Mouse (Mus musculus): ENCODE measurements around the gene Mustn1. TPM values are rescaled to one million over a fixed set of nuclear protein-coding genes. Genes with fewer than 3 reads are reported as not detected.

The Mustn1 gene
- polyA plus RNA-seq, 1 experiment, result not detected

DNA sequence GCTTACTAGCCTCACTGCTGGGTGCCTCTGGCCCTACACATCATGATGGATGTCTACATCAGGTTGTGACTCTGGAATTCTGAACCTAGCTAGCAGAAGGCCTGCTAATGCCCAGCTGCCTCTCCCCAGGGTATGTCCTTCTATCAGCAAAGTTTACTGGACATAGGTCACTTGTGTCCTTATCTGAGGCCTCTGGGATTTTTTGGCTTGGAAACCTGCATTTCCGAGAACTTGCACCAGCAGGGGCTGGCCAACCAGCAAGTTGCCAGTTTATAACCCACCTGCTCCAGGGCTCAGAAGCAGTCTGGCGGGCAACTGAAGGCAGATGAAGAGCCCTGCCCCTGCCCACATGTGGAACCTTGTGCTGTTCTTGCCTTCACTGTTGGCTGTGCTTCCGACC, 7.2 kb downstream of the Mustn1 start, which contains the start of gene Itih4:
TSS of gene Itih4 (plus strand) at position 273 of the 400 bp plus-strand sequence.
- WGBS, result 92% methylated on average over 3 of the region's 3 CpGs
- TF ChIP-seq POLR2A (IDR thresholded peaks at IDR 0.05; ENCODE audit: insufficient read depth, low read depth, low read length), result no peak
- TF ChIP-seq CTCF (IDR thresholded peaks at IDR 0.05; ENCODE audit: insufficient read depth, low read depth, low read length), result no peak
- H3K4me3 ChIP-seq (ENCODE audit: insufficient read depth, low read depth, low read length), result no peak within 1 kb of the TSS

DNA sequence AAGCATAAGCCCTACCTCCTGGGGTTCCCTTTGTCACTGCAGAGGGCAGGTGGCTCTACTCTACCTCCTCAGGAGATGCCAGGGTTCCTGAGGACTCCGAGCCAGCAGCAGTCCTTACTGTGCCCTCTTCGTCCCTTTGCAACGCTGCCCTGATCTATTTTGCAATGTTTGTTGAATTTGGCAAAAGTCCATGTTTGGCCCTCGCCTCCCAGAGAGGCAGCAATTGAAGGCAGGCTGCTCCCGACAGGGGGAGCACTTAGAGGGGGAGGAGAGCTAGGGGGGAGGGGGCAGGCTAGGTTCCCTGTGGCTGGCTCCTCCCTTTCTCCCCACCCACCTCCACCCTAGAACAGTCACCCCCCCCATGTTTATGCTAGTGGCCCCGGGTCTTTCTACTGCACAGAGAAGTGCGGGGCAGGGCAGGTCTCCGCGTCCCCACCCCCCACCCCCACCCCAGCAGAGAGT, 9.3 kb downstream of the Mustn1 start:
- Histone ChIP-seq H3K27ac (ENCODE audit: insufficient read depth, low read depth, low read length) (no peak overlapping the region), H3K4me3 (ENCODE audit: insufficient read depth, low read depth, low read length) (no peak overlapping the region), H3K4me1 (ENCODE audit: control insufficient read depth, insufficient read depth, low read length) (peaks cover 8% of the 10 kb centered on the region)
- TF ChIP-seq CTCF (IDR thresholded peaks at IDR 0.05; ENCODE audit: insufficient read depth, low read depth, low read length), result no peak
- no peak for TF ChIP-seq POLR2A (IDR thresholded peaks at IDR 0.05; ENCODE audit: insufficient read depth, low read depth, low read length)
- 10% methylated on average over 8 of the region's 9 CpGs for WGBS

More for the DNA sequence above, 7.2 kb downstream of the Mustn1 start, which contains the start of gene Itih4:
- H3K4me1 ChIP-seq (ENCODE audit: control insufficient read depth, insufficient read depth, low read length), result peaks cover 14% of the 10 kb centered on the region
- no peak within 1 kb of the TSS for H3K27ac ChIP-seq (ENCODE audit: insufficient read depth, low read depth, low read length)

DNA sequence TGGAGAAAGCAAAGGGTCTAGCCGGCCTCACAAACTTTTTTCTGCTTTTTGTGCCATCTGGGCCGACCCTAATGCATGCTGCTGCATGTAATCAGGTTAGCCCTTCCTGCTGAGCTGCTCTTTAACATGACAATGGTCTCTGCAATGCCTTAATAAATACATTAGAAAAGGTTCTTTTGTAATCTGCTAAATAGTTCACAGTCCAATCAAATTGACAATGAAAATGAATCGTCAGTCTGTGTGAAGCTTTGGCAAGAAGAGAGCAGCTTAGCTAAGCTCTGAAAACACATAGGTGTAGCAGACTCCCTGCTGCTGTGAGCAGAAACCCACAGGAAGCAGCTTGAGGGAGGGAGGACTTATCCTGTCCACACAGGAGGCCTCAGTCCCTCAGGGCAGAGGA, 21.0 kb downstream of the Mustn1 start:
- H3K4me1 ChIP-seq (ENCODE audit: control insufficient read depth, insufficient read depth, low read length), result no peaks in the 10 kb centered on the region; the same call in 1 of the 2 replicates
- WGBS, result 27% methylated on average over 3 of the region's 3 CpGs
- no peak for TF ChIP-seq CTCF (IDR thresholded peaks at IDR 0.05; ENCODE audit: insufficient read depth, low read depth, low read length)
- no peak for TF ChIP-seq POLR2A (IDR thresholded peaks at IDR 0.05; ENCODE audit: insufficient read depth, low read depth, low read length)
- no peak overlapping the region for H3K27ac ChIP-seq (ENCODE audit: insufficient read depth, low read depth, low read length)
- H3K4me3 ChIP-seq (ENCODE audit: insufficient read depth, low read depth, low read length), result no peak overlapping the region

DNA sequence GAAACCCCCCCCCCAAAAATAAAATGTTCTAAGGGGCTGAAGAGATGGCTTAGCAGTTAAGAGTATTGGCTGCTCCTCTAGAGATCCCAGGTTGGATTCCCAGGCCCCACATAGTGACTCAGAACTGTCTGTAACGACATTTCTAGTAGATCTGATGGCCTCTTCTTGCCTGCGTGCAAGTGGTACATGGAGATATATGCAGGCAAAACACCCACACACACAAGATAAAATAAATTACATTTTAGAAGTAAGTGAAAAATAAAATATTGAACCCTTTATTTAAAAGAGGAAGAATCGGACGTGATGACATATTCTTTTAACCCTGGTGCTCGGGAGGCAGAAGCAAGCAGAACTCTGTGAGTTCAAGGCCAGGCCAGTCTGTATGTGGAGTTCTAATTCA, 23.6 kb downstream of the Mustn1 start:
- WGBS, result 87% methylated on average over 5 of the region's 5 CpGs
- no peak for TF ChIP-seq CTCF (IDR thresholded peaks at IDR 0.05; ENCODE audit: insufficient read depth, low read depth, low read length)
- no peak for TF ChIP-seq POLR2A (IDR thresholded peaks at IDR 0.05; ENCODE audit: insufficient read depth, low read depth, low read length)
- no peak overlapping the region for H3K4me3 ChIP-seq (ENCODE audit: insufficient read depth, low read depth, low read length)
- H3K4me1 ChIP-seq (ENCODE audit: control insufficient read depth, insufficient read depth, low read length), result no peaks in the 10 kb centered on the region; the same call in 1 of the 2 replicates
- no peak overlapping the region for H3K27ac ChIP-seq (ENCODE audit: insufficient read depth, low read depth, low read length)

DNA sequence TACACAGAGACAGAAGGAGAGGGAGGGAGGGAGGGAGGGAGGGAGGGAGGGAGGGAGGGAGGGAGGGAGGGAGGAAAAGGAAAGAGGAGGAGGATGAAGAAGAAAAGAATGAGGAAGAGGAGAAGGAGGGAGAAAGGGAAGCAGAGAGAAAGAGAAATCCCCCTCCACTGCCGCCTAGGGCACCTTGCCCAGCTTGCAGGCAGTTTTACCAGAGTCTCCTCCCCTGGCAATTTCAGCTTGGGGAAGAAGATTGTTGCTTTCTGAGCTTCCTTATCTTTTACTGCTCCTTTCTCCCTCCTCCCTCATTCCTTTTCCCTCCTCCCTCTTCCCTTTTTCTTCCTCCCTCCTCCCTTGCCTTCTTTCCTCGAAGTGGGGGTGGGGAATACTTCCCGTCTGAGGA, 24.0 kb downstream of the Mustn1 start:
- TF ChIP-seq POLR2A (IDR thresholded peaks at IDR 0.05; ENCODE audit: insufficient read depth, low read depth, low read length) (no peak), CTCF (IDR thresholded peaks at IDR 0.05; ENCODE audit: insufficient read depth, low read depth, low read length) (no peak)
- Histone ChIP-seq H3K4me1 (ENCODE audit: control insufficient read depth, insufficient read depth, low read length) (no peaks in the 10 kb centered on the region; the same call in 1 of the 2 replicates), H3K4me3 (ENCODE audit: insufficient read depth, low read depth, low read length) (no peak overlapping the region), H3K27ac (ENCODE audit: insufficient read depth, low read depth, low read length) (no peak overlapping the region)
- WGBS, result 69% methylated on average over 3 of the region's 3 CpGs

DNA sequence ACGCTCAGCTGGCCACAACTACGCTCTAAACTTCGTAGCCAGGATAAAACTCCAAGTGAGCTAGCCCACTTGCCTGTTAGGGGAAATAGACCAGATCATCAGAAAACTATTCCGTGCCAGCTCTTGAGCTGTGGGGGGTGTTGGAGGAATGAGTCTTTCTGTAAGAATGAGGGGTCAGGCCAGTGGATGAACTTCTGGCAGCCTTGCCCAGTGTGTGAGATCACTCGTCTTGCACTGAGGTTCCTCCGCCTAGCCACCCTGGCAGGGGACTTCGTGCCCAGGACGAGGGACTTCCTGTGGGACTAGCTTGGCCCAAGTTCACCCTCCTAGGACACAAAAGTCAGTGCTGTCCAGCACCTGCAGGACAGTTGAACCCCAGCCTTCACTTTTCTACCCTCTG, 25.3 kb downstream of the Mustn1 start:
- H3K27ac ChIP-seq (ENCODE audit: insufficient read depth, low read depth, low read length), result no peak overlapping the region

DNA sequence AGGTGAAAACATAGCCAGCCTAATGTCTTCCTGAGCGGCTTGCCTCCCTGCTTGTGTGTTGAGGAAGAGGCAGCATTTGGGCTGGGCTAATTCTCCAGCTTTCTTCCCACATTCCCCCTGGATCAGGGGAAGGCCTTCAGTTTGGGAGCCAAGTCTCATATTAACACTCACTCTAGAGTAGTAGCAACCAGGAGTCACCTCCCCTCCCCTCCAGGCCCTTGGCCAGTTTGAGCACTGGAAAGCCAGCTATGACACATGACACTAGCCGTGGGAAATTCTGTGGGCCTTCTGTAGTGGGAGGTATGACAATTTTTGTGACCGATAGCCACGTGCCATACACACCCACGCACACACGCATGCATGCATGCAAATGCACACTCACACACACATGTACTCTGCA, 27.0 kb downstream of the Mustn1 start:
- Histone ChIP-seq H3K4me3 (ENCODE audit: insufficient read depth, low read depth, low read length) (no peak overlapping the region), H3K4me1 (ENCODE audit: control insufficient read depth, insufficient read depth, low read length) (no peaks in the 10 kb centered on the region; the same call in 1 of the 2 replicates), H3K27ac (ENCODE audit: insufficient read depth, low read depth, low read length) (no peak overlapping the region)
- no peak for TF ChIP-seq POLR2A (IDR thresholded peaks at IDR 0.05; ENCODE audit: insufficient read depth, low read depth, low read length)
- no peak for TF ChIP-seq CTCF (IDR thresholded peaks at IDR 0.05; ENCODE audit: insufficient read depth, low read depth, low read length)
- WGBS, result 88% methylated on average over 6 of the region's 6 CpGs

More for the DNA sequence above, 25.3 kb downstream of the Mustn1 start:
- Histone ChIP-seq H3K4me1 (ENCODE audit: control insufficient read depth, insufficient read depth, low read length) (no peaks in the 10 kb centered on the region; the same call in 1 of the 2 replicates), H3K4me3 (ENCODE audit: insufficient read depth, low read depth, low read length) (no peak overlapping the region)
- WGBS, result 78% methylated on average over 8 of the region's 8 CpGs
- TF ChIP-seq CTCF (IDR thresholded peaks at IDR 0.05; ENCODE audit: insufficient read depth, low read depth, low read length), result no peak
- no peak for TF ChIP-seq POLR2A (IDR thresholded peaks at IDR 0.05; ENCODE audit: insufficient read depth, low read depth, low read length)

DNA sequence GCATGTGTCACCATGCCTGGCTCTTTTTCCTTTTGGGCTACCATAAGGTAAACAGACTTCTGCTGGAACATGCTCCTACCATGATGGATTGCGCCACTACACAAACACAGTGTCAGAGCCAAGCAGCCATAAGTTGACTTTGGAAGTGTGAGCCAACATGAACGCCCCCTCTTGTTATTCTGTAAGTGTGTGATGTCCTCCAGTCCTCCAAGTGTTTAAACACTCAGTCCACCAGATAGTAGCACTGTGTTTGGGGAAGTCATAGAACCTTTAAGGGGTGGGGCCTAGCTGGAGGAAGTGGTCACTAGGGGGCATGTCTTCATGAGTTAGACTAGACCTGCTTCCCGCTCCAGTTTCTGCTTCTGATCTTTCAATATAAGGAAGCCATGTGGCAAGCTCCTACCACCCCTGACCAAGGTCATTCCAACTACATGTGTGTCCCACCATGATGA, 28.8 kb downstream of the Mustn1 start:
- WGBS, result 91% methylated on average over 3 of the region's 3 CpGs
- no peak overlapping the region for H3K4me3 ChIP-seq (ENCODE audit: insufficient read depth, low read depth, low read length)
- H3K27ac ChIP-seq (ENCODE audit: insufficient read depth, low read depth, low read length), result no peak overlapping the region
- no peak for TF ChIP-seq POLR2A (IDR thresholded peaks at IDR 0.05; ENCODE audit: insufficient read depth, low read depth, low read length)
- TF ChIP-seq CTCF (IDR thresholded peaks at IDR 0.05; ENCODE audit: insufficient read depth, low read depth, low read length), result no peak
- no peaks in the 10 kb centered on the region; the same call in 1 of the 2 replicates for H3K4me1 ChIP-seq (ENCODE audit: control insufficient read depth, insufficient read depth, low read length)

DNA sequence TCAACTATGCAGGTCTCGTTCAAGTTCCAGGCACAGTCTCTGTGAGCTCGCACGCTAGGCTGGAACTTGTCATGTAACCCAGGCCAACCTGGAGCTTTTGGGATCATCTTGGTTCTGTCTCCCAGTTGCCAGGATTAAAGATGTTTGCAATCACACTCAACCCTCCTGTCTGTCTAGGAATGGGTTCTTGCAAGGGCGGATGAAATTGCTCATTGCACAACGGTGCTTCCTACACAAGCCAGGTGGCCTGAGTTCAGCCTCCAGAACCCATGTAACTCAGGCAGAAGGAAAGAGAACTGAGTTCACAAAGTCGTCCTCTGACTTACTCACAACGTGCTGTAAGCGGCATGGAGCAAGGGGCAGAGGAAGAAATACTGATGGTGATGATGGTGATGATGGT, 32.1 kb downstream of the Mustn1 start:
- Histone ChIP-seq H3K27ac (ENCODE audit: insufficient read depth, low read depth, low read length) (no peak overlapping the region), H3K4me3 (ENCODE audit: insufficient read depth, low read depth, low read length) (no peak overlapping the region), H3K4me1 (ENCODE audit: control insufficient read depth, insufficient read depth, low read length) (no peaks in the 10 kb centered on the region)
- WGBS, result 92% methylated on average over 8 of the region's 8 CpGs
- TF ChIP-seq POLR2A (IDR thresholded peaks at IDR 0.05; ENCODE audit: insufficient read depth, low read depth, low read length), result no peak

DNA sequence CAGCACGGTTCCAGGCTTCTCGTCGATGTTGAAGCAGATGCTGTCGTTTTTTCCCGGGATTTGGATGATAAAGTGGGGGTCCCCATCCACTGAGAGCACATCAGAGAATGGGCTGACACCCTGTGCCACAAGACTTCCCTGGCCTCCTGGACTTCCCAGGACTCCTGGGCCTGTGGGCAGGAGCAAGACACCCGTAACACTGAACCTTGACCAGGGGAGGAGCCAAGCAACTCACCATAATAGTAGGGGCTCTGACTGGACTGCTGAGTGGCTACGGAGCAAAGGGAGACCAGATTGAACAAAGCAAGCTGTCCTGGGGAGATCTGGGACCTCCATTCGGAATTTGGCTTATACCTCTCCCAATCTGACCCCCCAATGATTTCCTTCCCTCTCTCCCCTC, 33.6 kb downstream of the Mustn1 start:
- 88% methylated on average over 8 of the region's 8 CpGs for WGBS
- H3K4me3 ChIP-seq (ENCODE audit: insufficient read depth, low read depth, low read length), result no peak overlapping the region
- H3K27ac ChIP-seq (ENCODE audit: insufficient read depth, low read depth, low read length), result no peak overlapping the region
- H3K4me1 ChIP-seq (ENCODE audit: control insufficient read depth, insufficient read depth, low read length), result no peaks in the 10 kb centered on the region
- no peak for TF ChIP-seq CTCF (IDR thresholded peaks at IDR 0.05; ENCODE audit: insufficient read depth, low read depth, low read length)
- TF ChIP-seq POLR2A (IDR thresholded peaks at IDR 0.05; ENCODE audit: insufficient read depth, low read depth, low read length), result no peak

Measured in olfactory bulb, adult 2 months (tissue).